Mouse (Mus musculus) gastrocnemius, adult 18-20 months (tissue): ENCODE measurements around the gene Inpp5e. TPM values are rescaled to one million over a fixed set of nuclear protein-coding genes. Genes with fewer than 3 reads are reported as not detected.
"Not testable (repeated sequence)": the region's sequence is repeated elsewhere in the genome, so short reads cannot be mapped to it uniquely, and the experiment has no call there.

Experiments used
- DNase-seq: peaks from one replicate; pipeline ENCODE4 v3.0.0; 2021; ENCODE audit warnings: low spot score
- total RNA-seq, 2 experiments: library from RNA; stranded (reverse); gene quantifications; 2 replicates each; pipeline ENCODE4 v1.2.3; 2021

The Inpp5e gene
- total RNA-seq, 2 experiments from 2014 or later = 8.6 to 9.2 TPM

GRCm38 (mm10) chr2:26421969-26422368 lies 13.0 kb upstream of the Inpp5e start:
- DNase-seq = no peak

DNA sequence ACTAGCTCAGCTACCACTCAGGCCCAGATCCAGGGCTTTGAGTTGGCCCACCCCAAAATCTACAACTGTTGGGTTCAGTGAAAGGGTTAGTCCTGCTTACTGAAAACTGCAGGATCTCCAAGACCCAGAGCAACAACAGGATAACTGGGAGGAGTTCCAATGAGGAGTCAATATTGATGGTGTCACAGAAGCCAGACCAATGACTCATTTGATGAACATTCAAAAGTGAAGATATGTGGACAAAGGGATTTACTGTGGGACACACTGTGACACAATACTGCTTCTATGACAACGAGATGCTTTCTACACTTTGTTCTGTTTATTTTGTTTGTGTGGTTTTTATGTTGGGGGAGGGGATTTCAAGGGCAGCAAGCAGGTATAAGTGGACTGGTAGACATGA lies 9.1 kb upstream of the Inpp5e start:
- no peak for DNase-seq

DNA sequence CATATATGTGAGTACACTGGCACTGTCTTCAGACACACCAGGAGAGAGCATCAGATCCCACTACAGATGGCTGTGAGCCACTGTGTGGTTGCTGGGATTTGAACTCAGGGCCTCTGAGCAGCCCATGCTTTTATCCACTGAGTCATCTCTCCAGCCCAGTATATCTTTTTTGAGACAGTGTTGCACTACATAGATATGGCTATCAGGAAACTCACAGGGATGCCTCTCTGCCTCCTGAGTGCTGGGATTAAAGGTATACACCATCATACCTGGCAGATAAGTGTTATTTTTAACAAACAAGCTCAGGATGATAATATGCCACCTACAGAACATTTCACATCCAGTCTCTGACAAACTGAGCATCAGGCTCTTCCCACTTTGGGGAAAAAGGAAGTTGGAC lies 8.1 kb upstream of the Inpp5e start:
- no peak for DNase-seq

DNA sequence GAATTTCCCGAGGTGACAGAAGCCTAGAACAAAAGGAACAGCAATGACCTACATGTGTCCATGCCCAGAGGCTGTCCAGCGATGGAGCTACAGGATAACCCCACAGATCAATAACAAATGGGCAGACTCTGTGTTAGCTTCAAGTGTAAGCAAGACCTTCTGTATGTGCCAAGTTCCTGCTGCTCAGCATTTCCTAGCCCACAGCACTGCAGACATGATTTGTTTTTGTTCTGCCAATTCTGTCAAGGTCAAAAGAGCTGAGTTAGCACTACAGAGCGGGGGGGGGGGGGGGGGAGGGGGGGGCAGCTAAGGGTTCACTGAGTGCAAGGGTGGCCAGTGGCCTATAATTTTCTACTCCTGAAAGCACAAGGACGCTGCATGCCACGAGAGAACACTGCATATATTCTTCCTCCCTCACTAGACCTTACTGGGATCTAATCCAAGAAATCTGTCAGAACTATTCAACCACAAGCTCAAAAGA lies 2.0 kb upstream of the Inpp5e start:
- no peak for DNase-seq

DNA sequence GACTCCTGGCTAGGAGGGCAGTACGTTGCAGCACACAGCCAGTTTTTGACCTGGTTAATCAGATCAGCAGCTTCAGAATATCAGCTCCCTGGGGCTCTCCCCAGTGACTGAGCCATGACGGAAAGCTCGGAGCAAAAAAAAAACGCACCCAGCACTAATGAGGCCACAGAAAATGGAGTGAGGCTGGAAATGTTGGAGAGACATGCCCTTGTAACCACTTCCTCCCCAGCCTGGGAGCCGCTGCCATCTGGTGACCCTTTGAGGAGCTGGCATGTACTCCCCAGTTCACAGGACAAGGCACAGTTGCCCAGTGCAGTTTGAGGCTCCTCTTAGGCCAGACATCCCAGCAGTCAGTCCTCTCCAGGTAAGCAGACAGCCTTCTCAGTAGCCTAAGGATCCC lies 1.1 kb upstream of the Inpp5e start:
- no peak for DNase-seq

GRCm38 (mm10) chr2:26409362-26409761 lies 359 bp upstream of the Inpp5e start:
- DNase-seq = no peak

- DNase-seq = no peak
Observed at GRCm38 (mm10) chr2:26403306-26403705, 5.7 kb downstream of the Inpp5e start.

GRCm38 (mm10) chr2:26402265-26402664 lies 6.7 kb downstream of the Inpp5e start:
- no peak for DNase-seq

GRCm38 (mm10) chr2:26401023-26401422 lies 8.0 kb downstream of the Inpp5e start:
- DNase-seq = no peak

GRCm38 (mm10) chr2:26400296-26400695 lies 8.7 kb downstream of the Inpp5e start:
- no peak for DNase-seq

DNA sequence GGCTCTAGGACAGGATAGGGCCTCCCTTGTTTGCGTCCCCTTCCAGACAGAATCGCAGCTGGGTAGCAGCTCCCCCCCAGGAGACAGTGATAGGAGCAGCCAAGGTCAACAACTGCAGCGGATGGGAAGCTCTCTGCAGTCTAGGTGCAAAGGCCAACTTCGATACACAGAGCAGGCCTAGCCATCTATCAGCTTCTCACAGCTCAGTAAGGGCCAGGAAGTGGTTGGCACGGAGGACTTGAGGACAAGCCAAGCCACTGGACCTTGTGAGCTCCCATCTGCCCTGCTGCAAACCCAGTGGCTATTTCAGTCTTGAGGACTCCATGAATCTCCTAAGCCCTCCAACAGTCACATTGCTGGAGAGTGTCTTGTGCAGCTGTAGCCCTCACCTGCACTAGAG lies 9.4 kb downstream of the Inpp5e start:
- DNase-seq = peak; percentile 47

- DNase-seq = no peak
Observed at GRCm38 (mm10) chr2:26398978-26399377, 10.0 kb downstream of the Inpp5e start.

GRCm38 (mm10) chr2:26391617-26392016 lies 17.4 kb downstream of the Inpp5e start:
- no peak for DNase-seq

- DNase-seq = no peak
Observed at GRCm38 (mm10) chr2:26390954-26391353, 18.0 kb downstream of the Inpp5e start.

- peak; percentile 74 for DNase-seq
Observed at GRCm38 (mm10) chr2:26389154-26389690, 19.8 kb downstream of the Inpp5e start, which contains the start of the genes Entr1 and Pmpca. Entr1 (minus strand) TSS chr2:26389316. Pmpca (plus strand) TSS chr2:26389339.

DNA sequence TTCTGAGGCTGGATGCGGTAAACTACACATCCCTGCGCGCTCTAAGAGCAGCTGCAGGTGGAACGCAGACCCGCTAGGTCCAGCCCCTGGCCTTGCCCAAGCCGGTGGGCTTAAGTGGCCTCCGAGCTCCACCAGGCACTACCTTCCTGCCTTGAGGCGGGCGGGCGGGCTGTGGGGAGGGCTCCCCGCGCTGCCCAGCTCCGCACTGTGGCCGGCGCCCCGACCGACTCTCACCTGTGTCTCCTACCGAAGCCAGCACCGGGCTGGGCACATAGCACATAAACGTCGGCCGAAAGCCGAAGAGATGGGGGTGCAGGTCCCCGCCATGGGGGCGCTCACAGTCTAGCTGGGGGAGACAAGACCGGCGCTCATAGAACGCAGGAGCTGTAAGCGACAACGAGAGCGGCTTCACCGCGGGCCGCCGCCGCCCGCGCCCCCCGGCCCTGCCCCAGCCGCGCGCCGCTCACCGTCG lies 20.3 kb downstream of the Inpp5e start:
- no peak for DNase-seq

DNA sequence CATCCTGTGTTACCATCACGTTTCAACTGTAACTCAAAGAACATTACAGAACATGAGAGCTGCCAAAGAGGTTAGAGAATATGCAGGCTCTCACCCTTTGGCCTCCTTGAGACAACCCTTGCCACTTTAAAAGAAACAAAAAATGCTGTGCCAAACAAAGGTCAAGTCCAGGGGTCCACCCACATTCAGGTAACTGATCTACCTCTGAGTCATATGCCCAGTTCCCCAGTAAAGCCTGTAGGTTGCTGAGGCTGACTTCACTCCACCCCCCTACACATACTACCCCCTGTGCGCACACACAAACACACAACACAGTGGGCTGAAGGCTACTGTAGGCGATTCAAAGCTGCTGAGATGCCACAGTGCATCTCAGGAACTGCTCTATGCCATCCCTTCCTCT lies 21.3 kb downstream of the Inpp5e start:
- DNase-seq = no peak

- DNase-seq = not testable (repeated sequence)
Observed at GRCm38 (mm10) chr2:26380871-26381270, 28.1 kb downstream of the Inpp5e start.

DNA sequence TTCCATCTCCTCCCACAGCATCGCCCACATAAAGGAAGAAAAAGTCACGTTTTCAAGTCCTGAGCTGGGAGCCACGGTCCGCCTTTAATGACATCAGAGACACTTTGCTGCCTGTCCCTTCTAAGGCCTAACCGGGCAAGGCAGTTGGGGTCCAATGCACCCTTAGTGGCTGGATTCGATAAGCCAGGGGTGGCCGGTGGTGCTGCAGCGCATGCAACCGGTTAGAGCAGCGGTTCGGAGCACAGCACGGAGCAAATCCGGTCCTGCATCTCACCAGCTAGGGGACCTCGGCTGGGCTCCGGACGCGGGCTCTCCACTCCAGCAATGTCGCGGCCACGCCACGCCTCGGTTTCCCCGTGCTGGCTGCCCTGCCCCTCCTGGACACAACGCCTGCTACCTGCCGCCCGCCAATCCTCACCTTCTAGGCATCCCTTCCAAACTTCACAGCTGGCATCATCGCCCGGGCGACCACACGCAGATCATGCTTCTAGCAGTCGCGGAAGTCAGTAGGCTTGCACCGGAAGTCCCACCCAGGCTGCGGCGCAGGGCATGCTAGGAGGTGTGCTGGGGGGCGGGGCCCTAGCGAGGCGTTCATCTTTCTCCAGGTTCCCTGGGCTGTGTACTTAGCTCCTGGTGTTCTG lies 28.8 kb downstream of the Inpp5e start, which contains the start of gene Snapc4:
Gene Snapc4, minus strand, starts transcription at position 523 of the 641 bp plus-strand sequence.
- peak; percentile 75 for DNase-seq

- no peak for DNase-seq
Observed at GRCm38 (mm10) chr2:26372396-26372795, 36.6 kb downstream of the Inpp5e start.

DNA sequence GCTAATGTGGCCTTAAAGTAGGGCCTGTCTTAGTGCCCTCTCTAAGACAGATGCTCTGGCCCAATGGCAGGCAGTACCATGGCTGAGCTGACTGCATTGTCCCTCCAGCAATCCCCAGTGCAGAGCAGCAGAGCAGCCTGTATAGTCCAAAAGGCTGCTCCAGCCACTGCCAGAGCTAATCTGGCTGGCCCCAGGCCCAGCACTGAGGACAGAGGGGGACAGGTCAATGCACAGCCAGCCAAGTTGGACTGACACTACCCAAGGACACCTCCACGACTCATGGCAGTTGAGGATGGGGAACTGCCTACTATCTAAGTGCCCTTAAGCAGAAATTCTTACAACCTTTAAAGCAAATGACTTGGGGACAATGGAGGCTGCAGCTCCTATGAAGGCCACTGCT lies 40.4 kb downstream of the Inpp5e start:
- DNase-seq = no peak

DNA sequence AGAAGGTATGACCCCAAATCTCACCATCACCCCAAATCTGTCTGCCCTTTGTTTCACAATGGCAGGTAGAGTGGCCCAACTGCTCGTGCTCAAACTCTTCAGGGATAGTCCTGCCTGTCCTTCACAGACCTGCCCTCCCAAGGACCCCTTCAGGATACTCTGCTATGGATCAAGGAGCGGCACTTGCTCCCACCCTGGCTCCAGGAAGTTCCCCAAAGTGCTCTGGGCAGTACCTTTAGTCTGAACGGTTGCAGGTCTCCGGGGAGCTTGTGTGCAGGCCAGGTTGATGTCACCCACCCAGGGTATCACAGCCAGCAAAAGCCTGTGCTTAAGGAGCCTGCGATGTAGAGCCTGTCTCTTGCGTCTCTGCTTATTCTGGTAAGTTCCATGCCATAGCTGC lies 41.1 kb downstream of the Inpp5e start:
- no peak for DNase-seq
